Mouse (Mus musculus) spleen, adult 2 months (tissue): ENCODE measurements around the gene Wfdc5.

Source experiments
- CTCF ChIP-seq: fragments of 200-500 bp; IDR thresholded peaks from 2 replicates; pipeline ENCODE4 v1.5.1; 2011; ENCODE audit warnings: mild to moderate bottlenecking, inconsistent platforms; ENCODE audit not compliant: insufficient read depth, insufficient read length, insufficient replicate concordance; ENCODE audit errors: extremely low read depth
- POLR2A ChIP-seq: fragments of 200-500 bp; IDR thresholded peaks from 2 replicates; pipeline ENCODE4 v1.6.1; 2011; ENCODE audit warnings: low read depth, low read length, inconsistent platforms

GRCm38 (mm10) chr2:164134563-164134962 lies 48.0 kb downstream of the Wfdc5 start:
- no peak for TF ChIP-seq CTCF
- TF ChIP-seq POLR2A = no peak
